Mouse (Mus musculus) heart, postnatal 14 days (tissue): Measurements from ENCODE around the gene Nedd9. TPM values are rescaled to one million over a fixed set of nuclear protein-coding genes. Genes with fewer than 3 reads are reported as not detected.

Source experiments
- DNase-seq, 2 experiments: peaks; one replicate each; pipeline ENCODE4 v3.0.0; 2021 to 2022
- intact Hi-C: fragments of 180-260 bp; cut with DNase I; formaldehyde crosslinking; loops from one replicate; pipeline ENCODE4 v1.15.1; 2025
- long read RNA-seq, 2 experiments: library from polyadenylated mRNA; stranded (forward); transcript quantifications; one replicate each; pipeline ENCODE4 v2.0.0; 2021
- total RNA-seq, 2 experiments: library from RNA; stranded (reverse); gene quantifications; 2 replicates each; pipeline ENCODE4 v1.2.3; 2021

Gene Nedd9
- total RNA-seq: 10 to 100 TPM; 29.3 to 35.2 TPM
- long read RNA-seq, experiment 1, full-length matches to known transcripts: 18 of 21 reads
- long read RNA-seq, experiment 1, partial matches to known transcripts: 3 of 21 reads
- long read RNA-seq, experiment 1, other reads (novel, unspliced or antisense): 0 of 21 reads
- long read RNA-seq, experiment 2, full-length matches to known transcripts: 10 of 15 reads
- long read RNA-seq, experiment 2, partial matches to known transcripts: 1 of 15 reads
- long read RNA-seq, experiment 2, other reads (novel, unspliced or antisense): 4 of 15 reads

- intact Hi-C loops: loop anchor here (5.0 kb wide), 1 partner anchor 65 kb away; no protein-coding TSS in a partner anchor
- peak; percentile 29 to 33 for DNase-seq
These were observed at the start of gene Nedd9 for GRCm38 (mm10) chr13:41486606-41487408. Gene Nedd9, minus strand, starts transcription at chr13:41487362.

DNA sequence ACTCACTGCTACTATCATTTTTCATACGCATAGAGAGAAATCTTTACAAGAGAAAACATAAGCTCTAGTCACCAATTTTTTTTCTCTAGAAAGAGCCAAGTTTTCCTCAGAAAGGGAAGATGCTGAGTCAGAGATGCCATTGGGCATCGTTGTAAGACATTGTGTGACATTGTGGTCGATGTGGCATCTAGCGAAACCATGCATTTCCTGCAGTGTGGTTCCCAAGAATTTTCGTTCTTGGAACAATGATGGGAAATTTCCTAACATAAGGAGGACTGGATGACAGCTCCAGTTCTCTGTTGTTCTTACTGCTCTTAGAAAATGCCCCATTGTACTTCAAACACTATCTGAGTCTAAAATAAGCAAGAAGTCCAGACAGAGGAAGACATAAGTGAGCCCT, 45.5 kb upstream of the Nedd9 start:
- intact Hi-C loops: no loop called here
- no peak for DNase-seq

- no peak for DNase-seq
- intact Hi-C loops: no loop called here
These were observed 43.2 kb upstream of the Nedd9 start for GRCm38 (mm10) chr13:41530326-41530725.

DNA sequence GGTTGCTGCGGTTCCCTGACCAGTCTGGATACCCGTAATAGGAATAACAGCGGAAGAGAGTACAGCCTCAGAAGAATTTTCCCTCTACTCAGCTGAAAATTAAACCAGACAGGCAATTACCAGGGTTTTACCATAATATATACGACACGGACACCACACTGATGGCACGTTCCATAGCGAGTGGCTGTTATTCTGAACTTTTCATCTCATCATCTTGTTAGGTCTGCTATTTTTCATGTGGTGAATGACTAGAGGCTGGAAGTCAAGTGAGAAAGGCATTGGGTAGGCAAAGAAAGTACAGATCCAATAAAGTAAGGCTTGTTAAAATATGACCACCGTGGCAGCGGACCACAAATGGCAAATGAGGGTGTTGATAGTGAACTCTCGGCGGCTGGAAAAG, 37.0 kb upstream of the Nedd9 start:
- DNase-seq: no peak

DNA sequence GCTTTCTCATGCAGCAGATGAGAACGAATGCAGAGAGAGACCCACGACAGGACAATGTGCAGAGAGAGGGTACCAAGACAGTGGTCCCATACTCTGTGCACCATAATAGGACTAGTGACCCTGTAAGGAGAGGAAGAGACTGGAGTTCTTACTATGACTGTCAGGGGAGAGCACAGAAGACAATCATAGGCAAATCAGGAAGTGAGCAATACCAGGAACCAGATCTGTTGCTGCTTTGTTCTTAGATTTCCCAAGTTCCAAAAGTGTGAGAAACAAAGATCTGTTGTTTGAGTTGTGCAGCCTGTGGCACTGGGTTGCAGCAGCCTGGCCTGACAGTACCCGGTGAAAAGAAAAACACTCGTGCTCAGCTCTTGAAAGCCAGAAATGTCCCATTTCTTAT, 34.1 kb upstream of the Nedd9 start:
- no peak for DNase-seq
- intact Hi-C loops: no loop called here

More for the DNA sequence above, 37.0 kb upstream of the Nedd9 start:
- intact Hi-C loops: no loop called here

- intact Hi-C loops: no loop called here
- no peak for DNase-seq
These were observed 33.5 kb upstream of the Nedd9 start for GRCm38 (mm10) chr13:41520549-41521161.

GRCm38 (mm10) chr13:41519792-41520191, 32.6 kb upstream of the Nedd9 start:
- DNase-seq: no peak

DNA sequence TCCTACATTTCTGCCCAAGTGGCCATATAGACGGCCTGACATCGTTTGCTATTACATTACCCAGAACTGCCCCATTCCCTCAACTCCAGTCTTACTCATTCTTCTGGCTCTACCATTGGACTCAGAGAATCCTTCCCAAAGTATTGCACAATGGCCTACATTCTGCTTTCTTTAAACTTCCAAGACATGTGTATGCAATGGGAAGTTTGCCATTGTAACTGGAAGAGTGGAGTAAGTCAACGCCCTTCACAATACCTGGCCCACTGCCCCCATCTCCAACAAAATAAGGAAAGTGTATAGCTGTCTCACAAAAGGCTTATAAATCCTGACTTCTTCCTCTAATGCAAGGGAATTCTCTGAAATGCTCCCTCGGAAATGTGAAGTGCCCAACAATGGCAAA, 30.0 kb upstream of the Nedd9 start:
- intact Hi-C loops: loop anchor here (5.0 kb wide), 1 partner anchor 50 kb away; no protein-coding TSS in a partner anchor
- peak; percentile 25 to 36 for DNase-seq

More at GRCm38 (mm10) chr13:41519792-41520191, 32.6 kb upstream of the Nedd9 start:
- intact Hi-C loops: loop anchor here (5.0 kb wide), 1 partner anchor 48 kb away; no protein-coding TSS in a partner anchor

DNA sequence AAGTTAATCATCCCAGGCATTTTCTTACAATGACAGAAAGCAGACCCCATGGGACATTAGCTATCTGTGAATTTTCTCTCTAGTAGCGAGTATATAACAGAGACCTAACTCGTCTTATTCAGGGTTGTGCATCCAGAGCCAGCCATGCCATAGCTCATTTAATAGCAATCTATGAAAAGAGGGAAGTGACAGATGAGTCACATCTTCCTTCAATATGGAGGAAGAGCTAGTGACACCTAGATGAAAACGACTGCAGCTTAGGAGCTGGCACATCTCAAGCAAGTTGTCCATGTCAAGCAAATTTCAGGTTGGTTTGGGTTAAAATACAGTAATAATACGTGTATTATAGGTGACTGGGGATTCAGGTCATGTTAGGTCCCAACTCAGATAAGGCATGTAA, 28.6 kb upstream of the Nedd9 start:
- no peak for DNase-seq
- intact Hi-C loops: loop anchor here (5.0 kb wide), 1 partner anchor 52 kb away; no protein-coding TSS in a partner anchor

DNA sequence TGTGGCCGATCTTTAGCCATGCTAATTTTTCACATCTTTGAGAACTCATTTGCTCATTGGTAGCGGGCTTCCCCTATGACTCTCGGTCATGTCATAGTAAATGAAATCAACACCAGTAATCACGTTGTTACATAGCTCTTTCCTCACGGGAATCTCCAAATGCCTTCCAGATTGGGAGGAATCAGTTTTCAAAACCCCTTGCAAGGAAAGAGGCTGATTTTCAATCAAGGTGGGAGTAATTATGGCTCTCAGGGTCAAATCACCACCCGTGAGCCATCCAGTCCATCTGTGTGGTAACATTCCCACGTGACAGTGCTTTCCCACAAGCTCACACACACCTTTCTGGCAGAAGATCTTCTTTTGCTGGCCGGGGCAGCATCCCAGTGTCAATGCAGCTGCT, 27.8 kb upstream of the Nedd9 start:
- DNase-seq: no peak
- intact Hi-C loops: loop anchor here (5.0 kb wide), 1 partner anchor 52 kb away; no protein-coding TSS in a partner anchor

- intact Hi-C loops: no loop called here
These were observed 26.3 kb upstream of the Nedd9 start for GRCm38 (mm10) chr13:41513456-41513855.

DNA sequence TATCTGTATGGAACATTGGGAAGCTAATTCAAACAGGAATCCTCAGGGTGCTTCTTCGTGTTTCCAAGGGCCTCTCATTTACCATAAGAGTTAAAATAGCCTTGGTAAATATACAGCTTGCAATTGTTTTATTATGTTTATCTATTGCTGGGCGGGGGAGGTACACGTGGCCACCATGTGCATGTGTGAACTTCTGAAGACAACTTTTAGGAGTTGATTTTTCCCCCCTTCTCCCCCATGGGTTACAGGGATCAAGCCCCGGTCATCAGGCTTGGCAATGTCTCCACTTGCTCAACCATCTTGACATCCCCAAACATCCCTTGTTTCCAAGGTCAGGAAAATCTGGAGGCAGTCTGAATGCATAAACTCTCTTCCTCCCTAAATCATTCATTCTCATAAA, 25.1 kb upstream of the Nedd9 start:
- DNase-seq: no peak
- intact Hi-C loops: no loop called here

More at GRCm38 (mm10) chr13:41513456-41513855, 26.3 kb upstream of the Nedd9 start:
- DNase-seq: no peak

GRCm38 (mm10) chr13:41510631-41511419, 23.7 kb upstream of the Nedd9 start:
- peak in 1 of 2 experiments; percentile 23 for DNase-seq

GRCm38 (mm10) chr13:41505594-41505993, 18.4 kb upstream of the Nedd9 start:
- no peak for DNase-seq
- intact Hi-C loops: no loop called here

More at GRCm38 (mm10) chr13:41510631-41511419, 23.7 kb upstream of the Nedd9 start:
- intact Hi-C loops: no loop called here

GRCm38 (mm10) chr13:41504997-41505396, 17.8 kb upstream of the Nedd9 start:
- DNase-seq: no peak
- intact Hi-C loops: no loop called here

- no peak for DNase-seq
- intact Hi-C loops: no loop called here
These were observed 17.3 kb upstream of the Nedd9 start for GRCm38 (mm10) chr13:41504448-41504847.

DNA sequence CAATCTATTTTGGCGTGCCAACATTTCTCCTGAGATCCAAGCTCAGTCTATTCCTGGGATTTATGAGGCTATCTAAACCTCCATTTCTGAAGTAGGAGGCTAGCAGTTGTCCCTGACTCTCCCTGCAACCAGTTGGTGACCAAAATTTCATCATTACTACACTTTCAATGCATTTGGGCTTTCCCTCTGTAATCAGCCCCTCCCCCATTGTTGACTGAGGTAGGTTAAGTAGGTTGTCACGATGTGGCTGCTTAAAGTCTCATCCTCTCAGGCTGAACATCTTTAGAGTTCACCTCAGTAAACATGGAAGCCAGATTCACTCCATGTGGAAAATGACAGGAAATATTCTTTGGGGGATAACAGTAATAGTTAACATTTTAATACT, 15.7 kb upstream of the Nedd9 start:
- DNase-seq: no peak

DNA sequence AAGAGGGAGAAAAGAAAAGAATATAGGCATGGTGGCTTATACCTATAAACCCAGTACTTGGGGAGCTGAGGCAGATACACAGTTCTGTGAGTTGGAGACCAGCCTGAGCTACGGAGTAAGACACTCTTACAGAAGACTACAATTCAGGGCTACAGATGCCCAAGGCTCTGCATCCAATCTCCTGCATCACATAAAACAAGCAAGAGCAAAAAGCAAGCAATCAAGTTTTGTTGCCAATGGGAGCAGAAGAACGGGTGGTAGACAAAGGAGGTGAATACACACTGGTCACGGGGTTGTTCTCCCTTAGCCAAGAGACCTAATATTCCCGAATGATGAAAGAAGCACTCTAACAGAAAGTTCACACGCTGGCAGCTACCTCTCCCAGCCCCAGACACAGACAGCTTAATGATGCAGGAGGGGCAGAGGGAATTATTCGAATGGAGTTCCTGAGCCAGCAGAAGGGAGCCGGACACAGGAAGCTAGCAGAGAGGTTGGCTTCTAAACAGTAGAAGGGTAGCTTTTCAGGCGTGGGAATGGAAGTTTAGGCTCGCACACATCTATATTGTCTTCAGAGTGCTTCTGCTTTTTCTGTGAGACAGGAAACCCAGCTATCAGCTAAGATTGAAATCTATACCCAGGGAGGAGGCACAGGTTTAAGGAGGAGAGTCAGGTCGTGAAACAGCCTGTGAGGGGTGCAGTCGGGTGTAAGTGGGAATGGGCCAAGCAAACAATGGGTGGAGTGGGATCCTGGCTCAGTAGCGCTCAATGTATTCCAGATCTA, 15.2 kb upstream of the Nedd9 start:
- intact Hi-C loops: no loop called here
- no peak for DNase-seq

More for the DNA sequence above, 15.7 kb upstream of the Nedd9 start:
- intact Hi-C loops: no loop called here

DNA sequence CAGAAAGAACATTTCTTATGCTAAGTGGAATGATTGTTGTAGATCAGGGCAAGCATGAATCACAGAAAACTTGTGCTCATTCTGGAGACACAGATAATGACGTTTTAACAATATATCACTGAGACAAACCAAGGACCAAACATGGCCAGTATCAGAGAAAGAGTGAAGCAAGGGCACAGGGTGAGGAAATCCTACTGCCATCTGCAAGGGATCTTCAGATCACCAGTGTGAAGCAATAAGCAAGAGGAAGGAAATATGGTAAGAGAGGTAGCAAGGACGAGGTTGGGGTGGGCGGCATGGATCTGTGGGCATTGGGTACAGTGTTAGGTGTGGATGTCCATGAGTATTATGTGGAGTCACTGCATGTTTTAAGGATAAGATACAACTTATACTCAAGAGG, 13.6 kb upstream of the Nedd9 start:
- DNase-seq: no peak
- intact Hi-C loops: no loop called here
